Mouse (Mus musculus): ENCODE results near the gene Pycard. TPM values are rescaled to one million over a fixed set of nuclear protein-coding genes. Genes with fewer than 3 reads are reported as not detected.
"Not testable (repeated sequence)": the region's sequence is repeated elsewhere in the genome, so short reads cannot be mapped to it uniquely, and the experiment has no call there.

The Pycard gene
- total RNA-seq (2014; fragmentation: Nextera tagmentation) = 115 and 175 TPM in 2 replicates
- total RNA-seq (2017) = 62.6 and 101 TPM in 2 replicates

DNA sequence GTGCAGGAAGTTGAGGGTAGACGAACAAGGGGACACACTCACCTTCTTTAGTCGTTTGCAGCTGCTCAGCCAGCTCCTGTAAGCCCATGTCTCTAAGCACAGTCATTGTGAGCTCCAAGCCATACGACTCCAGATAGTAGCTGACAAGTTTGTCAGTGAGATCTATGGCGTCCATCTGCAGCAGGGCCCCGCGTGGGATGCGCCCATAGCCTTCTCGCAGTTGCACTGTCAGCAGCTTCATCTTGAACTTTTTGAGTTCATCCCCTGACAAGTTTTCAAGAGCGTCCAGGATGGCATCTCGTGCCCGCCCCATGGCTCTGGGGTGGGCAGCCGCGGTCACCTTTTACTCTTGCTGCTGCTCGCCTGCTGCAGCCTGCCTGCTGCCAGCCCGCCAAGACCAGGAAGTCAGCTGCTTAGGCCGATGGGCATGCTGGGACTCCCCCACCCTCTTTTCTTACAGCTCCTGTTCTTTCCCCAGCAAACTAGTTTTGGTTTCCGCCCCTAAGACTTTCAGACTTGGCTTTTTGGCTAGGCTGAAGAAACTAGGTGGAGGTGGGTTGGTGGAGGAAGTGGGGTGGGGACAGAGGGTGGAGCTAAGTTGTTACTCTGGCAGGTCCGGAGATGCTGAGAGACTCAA, at the start of gene Pycard:
Pycard (minus strand) TSS at position 527 of the 637 bp plus-strand sequence.
- ATAC-seq (replicated peaks; ENCODE audit: poor library complexity, severe bottlenecking) = peak; percentile 69

DNA sequence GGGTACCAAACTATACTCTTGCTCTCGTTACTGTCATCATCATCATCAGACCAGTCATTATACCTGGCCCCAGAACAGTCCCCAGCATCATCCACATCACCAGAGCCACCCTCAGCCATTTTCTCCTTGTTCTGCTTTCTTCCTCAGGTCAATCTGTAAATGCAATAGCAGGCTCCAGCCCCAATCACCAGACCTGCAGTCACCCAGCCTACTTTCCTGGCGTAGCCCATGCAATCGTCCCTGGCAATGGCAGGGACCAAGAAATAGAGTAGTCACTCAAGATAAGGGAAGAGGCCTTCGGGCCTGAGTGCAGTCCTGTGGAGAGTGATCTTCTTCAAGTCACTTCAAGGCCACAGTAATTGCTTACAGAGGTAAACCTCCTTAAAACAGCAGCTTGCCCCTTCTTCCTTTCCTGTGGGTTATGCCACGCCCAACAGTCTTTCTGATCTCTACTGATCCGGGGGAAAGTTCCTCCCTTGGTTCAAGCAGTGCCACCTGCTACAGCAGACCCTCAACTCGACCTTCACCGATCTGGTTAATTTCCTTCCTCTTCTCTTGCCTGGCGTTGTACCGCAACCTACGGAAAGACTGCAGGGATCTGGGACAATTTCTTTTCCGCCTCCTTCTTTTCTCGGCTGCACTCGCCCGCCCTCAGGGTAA, 48.6 kb upstream of the Pycard start:
- ATAC-seq (replicated peaks; ENCODE audit: poor library complexity, severe bottlenecking) = peak; percentile 92

DNA sequence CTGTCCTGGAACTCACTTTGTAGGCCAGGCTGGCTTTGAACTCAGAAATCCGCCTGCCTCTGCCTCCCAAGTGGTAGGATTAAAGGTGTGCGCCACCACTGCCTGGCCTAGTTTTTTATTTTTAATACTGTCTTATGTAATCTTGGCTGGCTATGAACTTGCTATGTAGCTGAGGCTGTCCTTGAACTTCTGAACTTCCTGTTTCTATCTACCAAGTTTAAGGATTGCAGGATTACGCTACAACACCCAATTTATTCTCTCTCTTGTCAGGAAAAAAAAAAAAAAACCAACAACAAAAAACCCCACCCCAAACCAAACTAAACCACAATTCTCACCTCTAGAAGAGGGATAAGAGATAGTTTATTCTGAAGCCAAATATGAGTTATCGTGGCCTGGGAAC, 39.9 kb upstream of the Pycard start:
- ATAC-seq (replicated peaks; ENCODE audit: poor library complexity, severe bottlenecking) = no peak

DNA sequence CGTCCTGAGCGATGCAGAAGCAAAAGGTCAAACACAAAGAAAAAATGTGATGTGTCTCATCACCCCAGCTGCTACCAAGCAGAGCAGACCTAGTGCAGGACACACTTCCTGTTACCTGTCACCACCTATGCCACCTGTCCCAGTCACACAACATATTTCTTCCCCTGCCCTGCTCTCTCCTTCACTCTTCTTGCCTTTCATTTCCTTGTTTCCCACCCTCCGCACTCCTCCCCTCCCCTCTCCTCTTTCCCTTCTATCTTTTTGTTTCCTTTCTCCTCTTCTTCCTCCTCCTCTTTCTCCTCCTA, 39.3 kb upstream of the Pycard start:
- no peak for ATAC-seq (replicated peaks; ENCODE audit: poor library complexity, severe bottlenecking)

DNA sequence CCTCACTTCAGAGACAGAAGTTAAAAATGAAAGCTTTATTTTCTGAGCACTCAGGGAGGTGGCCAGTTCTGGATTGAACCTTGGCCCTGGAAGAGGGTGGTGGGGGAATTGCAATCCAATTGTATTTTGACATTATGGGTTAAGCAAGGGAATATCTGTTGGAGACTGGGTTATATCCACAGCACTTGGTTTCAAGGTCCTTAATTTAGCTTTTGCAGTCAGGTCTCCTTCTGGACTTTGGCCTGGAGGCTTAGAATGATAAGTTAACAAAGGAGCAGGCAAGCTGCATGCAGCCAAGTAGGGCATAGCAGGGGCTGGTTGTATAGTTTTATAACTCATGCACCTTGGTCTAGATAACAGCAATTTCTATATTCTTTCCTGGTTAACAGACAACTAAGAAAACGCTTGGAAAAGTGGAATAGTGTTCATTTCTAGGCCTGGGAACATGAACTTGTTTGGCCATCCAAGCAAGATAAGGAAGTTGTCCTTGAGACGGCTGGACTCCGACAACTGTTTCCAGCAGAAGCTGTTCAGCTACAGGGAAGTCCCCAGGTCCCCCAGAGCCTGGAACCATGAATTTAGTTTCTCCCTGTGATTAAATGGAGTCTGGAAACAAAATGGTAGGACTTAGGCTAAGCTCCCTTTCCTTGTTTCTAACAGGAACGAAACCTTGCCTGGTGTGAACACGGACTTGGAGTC, 38.8 kb upstream of the Pycard start:
- no peak for ATAC-seq (replicated peaks; ENCODE audit: poor library complexity, severe bottlenecking)

DNA sequence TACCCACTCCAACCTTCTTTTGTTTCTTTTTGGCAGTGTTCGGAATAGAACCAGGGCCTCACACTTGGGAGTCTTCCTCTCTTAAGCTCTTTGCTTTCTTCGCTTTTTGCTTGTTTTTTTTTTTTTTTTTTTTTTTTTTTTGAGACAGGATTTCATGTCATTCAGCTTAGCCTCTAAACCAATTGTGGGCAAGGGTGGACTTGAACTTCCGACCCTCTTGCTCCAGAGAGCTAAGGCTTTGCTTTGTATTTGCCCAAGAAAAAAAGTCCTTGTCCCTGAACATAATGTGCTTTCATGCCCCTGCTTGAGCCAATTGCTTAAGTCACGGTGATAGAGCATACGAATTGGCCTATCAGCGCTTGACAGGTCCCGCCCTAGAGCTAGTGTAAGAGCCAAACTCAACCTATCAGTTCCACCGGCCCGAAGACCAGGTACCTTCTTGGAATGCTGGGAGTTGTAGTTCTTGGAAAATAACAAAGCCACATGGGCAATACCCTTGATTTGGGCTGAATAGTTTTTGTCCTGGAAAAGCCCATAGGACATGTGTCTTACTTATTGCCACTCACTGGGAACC, 37.8 kb upstream of the Pycard start:
- ATAC-seq (replicated peaks; ENCODE audit: poor library complexity, severe bottlenecking) = no peak

DNA sequence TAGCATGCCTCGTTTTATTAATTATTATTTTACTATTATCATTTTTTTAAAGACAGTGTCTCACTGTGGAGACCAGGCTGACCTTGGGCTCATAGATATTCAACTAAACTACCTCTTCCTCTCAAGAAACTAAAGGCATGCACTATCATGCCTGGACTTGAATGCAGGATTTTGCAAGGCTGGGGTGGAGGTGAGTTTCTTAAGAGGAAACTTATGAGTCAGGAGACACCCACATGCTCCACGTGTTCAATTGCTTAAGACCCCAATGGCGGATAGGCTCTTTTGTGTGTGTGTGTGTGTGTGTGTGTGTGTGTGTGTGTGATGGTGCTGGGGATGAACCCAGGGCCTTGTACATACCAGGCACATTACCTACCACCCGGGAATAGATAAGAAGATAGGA, 31.7 kb upstream of the Pycard start:
- ATAC-seq (replicated peaks; ENCODE audit: poor library complexity, severe bottlenecking) = peak; percentile 82

DNA sequence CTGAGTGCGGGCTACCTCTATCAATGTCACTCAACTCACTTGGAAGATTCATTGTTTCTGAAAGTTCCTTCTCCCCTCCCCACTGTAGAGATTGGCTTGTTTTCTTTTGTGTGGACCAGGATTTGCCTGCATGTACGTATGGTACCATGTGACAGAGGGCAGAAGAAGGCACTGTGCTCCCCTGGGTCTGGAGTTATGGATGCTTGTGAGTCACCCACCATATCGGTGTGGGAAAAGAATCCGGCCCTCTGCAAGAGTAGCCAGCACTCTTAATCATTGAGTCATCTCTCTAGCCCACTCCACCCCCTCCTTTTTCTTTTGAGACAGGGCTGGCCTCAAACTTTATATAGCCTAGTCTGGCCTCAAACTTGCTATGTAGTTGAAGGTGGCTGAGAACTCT, 31.3 kb upstream of the Pycard start:
- ATAC-seq (replicated peaks; ENCODE audit: poor library complexity, severe bottlenecking) = peak; percentile 35; the same call in 1 of the 2 replicates

DNA sequence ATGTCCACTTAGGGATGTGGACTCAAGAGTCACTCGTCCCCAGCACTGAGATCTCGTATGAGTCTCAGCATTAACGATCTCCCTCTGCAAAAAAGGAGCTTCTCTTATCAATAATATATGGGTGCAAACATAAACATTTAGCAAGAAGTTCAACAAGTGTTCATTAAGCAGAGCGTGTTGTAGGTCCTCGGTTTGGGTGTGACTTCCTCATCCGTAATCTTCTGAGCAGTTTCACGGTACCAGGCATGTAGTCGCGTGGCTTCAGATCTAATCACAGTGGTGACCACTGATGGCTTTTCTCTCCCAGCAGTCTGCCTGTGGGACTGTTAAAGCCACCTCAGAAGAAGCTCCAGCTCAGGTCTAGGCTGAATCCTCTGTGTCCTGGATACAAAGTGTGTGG, 30.7 kb upstream of the Pycard start:
- ATAC-seq (replicated peaks; ENCODE audit: poor library complexity, severe bottlenecking) = no peak

DNA sequence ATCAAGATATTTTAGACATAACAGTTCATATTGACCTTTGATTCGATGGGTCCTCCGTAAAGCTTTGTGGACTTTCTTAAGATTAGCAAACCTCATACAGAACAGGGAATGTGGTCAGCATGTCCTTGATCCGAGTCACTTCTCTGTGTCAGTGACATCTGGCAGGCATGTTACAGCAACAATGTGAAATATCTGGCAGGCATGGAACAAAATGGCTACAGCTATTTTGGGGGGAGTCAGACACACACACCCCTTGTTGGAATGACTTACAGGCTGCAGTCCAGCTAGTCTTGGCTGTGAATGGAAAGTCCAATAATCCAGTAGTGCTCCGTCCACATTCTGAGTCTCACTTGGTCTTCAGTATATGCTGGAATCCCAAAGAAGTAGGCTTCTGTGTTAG, 29.9 kb upstream of the Pycard start:
- no peak for ATAC-seq (replicated peaks; ENCODE audit: poor library complexity, severe bottlenecking)

DNA sequence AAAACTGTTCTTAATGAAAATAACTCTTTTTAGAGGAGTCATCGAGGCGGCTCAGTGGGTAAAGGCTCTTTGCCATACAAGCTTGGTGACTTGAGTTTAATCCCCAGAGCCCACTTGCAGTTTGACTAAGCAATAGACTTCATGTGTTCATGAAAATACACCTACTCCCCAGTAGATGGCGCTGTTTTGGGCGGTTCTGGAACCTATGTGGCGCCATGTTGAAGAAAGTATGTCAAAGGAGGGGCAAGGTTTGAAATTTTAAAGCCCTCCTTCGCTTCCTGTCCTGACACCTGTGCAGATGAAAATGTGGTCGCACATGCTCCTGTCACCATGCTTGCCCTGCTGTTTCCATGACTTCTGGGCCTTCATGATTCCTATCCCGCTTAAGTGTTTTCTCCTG, 29.3 kb upstream of the Pycard start:
- ATAC-seq (replicated peaks; ENCODE audit: poor library complexity, severe bottlenecking) = no peak

DNA sequence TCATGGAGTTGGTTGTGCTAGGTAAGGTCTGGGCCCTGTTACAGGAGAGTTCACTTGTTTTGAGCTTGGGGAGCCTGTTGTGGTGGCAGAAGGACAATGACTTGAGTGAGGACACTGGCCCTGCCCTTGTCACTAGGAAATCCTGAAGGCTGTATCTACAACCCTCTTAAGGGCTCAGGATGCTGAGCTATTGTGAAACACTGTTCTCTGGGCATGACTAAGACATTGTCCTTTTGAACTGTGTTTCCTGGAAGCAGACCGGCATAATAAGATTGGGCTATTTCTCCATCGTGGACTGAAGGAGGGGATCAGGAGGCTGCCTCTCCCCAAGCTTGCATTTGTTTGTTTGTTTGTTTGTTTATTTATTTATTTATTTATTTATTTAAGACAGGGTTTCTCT, 25.5 kb upstream of the Pycard start:
- ATAC-seq (replicated peaks; ENCODE audit: poor library complexity, severe bottlenecking) = peak; percentile 90

DNA sequence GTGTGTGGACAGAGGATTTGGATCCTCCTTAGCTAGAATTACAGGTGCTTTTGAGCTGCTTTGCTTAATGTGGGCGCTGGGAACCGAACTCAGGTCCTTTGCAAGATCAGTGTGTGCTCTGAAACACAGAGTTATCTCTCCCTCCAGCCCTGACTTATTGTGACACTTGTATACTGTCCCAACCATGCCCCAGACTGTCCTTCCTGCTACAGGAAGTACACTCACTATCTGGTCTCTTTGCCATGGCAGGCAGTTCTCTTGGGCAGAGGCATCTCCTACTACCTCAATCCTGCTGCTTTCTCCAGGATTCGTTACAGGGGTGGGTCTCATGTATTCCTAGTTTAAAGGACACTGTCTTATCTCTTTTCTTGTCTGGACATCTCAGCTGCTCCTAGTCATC, 24.6 kb upstream of the Pycard start:
- ATAC-seq (replicated peaks; ENCODE audit: poor library complexity, severe bottlenecking) = peak; percentile 73

DNA sequence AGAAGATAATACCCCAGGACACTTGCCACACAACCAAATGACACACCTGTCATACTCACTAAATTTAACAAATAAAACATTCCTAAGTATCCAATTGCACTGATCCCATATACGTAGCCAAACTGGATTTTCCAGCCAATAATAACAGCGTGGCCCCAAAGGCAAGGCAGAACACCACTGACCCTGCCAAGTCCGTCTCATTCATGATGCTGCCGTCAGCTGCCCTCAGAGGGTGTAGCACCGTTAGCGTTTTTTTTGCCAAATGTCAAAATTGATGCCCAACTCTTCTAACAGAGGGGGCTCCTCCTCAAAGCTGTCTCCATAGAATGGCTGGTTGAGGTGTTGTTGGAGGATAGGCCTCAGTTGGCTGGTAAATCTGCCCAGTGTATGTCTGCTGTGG, 23.0 kb upstream of the Pycard start:
- no peak for ATAC-seq (replicated peaks; ENCODE audit: poor library complexity, severe bottlenecking)

DNA sequence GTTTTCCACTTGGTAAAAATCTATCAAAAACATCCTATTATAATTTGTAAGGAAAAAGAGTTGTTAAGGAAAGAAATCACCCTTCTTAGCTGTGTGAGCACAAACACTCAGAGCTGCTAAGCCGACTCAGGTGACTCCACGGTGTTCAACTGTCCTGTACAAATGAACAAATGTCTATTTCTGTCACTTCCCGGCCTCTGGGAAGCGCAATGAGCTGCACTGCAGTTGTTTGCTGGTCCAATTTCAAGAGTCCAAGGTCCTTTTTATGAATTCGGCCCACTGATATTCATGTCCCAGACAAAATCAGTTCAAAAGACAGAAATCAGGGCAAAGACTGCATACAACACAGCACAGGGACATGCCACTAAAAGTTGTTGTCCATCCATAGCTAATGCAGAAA, 22.5 kb upstream of the Pycard start:
- ATAC-seq (replicated peaks; ENCODE audit: poor library complexity, severe bottlenecking) = not testable (repeated sequence)

DNA sequence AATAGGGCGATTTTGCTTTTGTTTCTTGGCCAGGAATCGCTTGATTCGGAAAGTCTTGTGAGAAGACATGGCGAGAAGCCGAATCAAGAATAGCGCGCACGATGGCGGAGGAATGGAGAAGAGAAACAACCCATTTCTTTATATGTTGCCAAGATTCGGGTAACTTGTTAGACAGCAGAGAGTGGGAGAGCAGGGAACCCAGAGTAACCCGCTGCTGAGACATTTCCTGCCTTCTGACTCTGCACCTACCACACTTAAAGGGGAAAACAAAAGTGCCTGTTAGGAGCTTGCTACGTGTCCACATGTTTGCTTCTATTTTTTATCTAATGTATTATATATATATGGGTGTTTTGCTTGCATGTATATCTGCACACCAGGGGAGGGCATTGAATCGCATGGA, 19.4 kb upstream of the Pycard start:
- no peak for ATAC-seq (replicated peaks; ENCODE audit: poor library complexity, severe bottlenecking)

DNA sequence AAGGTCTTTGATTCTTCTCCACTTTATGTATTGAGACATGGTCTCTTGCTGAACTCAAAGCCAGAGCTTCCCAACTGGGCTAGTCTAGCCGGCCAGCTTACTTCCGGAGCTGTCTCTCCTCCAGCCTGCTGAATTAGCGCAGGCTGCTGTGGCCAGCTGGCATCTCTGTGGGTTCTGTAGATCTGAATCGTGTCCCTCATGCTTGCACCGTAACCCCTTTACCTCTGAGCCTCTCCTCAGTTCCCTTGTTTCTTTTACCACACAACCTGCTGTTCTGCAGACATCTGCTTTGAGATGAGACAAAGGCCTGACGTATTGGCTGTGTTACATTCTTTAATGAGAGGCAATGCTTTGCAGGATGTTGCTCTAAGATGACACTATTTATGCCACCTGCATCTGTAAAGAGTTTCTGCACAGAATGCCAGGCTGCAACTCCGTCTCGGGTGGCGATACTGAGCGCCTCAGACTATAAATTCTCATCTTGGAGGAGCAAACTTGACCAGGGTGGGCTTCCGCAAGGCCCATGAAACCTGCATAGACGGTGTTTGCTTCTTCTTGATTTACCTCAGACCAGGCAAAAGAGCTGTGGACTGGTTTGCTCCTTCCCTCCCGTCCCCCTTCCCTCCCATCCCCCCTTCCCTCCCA, 18.6 kb upstream of the Pycard start:
- ATAC-seq (replicated peaks; ENCODE audit: poor library complexity, severe bottlenecking) = no peak

DNA sequence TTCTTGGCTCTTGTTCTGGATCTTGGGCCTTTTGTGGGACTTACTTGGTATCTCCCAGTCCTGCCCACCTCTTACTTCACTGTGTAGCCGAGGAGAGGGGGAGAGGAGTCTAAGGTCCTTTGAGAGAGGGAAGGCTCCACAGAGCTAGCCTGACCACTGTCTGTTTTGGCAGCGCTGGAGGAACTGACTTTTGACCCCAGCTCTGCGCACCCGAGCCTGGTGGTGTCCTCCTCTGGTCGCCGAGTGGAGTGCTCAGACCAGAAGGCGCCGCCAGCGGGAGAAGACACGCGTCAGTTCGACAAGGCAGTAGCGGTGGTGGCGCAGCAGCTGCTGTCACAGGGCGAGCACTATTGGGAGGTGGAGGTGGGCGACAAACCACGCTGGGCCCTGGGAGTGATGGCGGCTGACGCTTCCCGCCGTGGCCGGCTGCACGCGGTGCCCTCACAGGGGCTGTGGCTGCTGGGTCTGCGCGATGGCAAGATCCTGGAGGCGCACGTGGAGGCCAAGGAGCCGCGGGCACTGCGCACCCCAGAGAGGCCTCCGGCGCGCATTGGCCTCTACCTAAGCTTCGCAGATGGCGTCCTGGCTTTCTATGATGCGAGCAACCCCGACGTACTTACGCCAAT, 16.2 kb upstream of the Pycard start:
- ATAC-seq (replicated peaks; ENCODE audit: poor library complexity, severe bottlenecking) = no peak

DNA sequence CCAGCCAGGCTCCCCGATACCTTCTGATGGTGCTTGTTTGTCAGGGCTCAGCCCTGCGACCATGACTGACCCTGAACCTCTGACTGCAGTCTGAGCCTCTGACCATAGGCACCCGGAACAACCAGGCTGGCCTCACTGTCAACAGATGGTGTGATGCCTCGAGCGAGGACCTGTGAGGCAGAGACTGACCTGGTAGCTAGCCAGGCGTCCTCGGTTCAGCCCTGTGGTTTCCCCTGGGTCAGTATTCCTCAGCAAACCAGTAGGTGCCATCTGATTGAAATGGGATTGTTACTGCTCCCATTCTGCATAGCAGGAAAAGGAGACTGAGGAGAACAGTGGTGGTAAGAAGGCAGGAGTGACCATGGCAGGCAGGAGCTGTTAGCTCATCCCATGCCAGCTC, 12.5 kb upstream of the Pycard start:
- no peak for ATAC-seq (replicated peaks; ENCODE audit: poor library complexity, severe bottlenecking)

DNA sequence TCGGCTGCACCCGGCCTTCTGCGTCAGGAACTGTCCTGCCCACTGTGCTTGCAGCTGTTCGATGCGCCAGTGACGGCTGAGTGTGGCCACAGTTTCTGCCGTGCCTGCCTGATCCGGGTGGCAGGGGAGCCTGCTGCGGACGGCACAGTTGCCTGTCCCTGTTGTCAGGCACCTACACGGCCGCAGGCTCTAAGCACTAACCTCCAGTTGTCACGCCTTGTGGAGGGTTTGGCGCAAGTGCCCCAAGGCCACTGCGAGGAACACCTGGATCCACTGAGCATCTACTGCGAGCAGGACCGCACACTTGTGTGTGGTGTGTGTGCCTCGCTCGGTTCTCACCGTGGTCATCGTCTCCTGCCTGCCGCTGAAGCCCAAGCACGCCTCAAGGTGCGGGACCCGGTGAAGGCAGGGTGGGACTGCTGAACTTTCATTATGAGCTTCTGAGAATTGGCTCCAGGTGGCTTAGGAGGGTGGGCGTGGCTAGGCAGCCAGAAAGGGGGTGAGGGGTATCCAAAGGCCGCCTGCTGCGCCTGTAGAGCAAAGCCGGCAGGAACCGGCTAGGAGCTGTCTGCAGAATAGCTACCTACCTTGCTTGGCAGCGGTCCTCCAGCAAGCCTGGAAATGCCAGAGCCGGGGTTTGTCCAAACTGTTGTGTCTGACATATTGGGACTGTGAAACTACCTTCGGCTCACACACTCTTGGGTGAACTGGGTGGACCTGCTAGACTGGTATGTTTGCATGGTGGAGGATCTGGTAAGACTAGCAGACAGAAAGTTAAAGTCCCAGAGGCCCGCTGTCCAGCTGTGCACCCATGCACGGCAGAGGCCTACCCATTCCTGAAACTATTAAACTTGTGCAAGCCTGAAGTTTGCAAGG, 11.1 kb upstream of the Pycard start:
- peak; percentile 23 for ATAC-seq (replicated peaks; ENCODE audit: poor library complexity, severe bottlenecking)

Measured in granulocyte monocyte progenitor cell, adult 5-6 weeks (primary cell).